Mouse (Mus musculus) kidney, postnatal 14 days (tissue): ENCODE results near the gene Ddx51.

Source experiments
- DNase-seq: peaks from one replicate; pipeline ENCODE4 v3.0.0; 2022; ENCODE audit warnings: mixed read lengths

Gene Ddx51

DNA sequence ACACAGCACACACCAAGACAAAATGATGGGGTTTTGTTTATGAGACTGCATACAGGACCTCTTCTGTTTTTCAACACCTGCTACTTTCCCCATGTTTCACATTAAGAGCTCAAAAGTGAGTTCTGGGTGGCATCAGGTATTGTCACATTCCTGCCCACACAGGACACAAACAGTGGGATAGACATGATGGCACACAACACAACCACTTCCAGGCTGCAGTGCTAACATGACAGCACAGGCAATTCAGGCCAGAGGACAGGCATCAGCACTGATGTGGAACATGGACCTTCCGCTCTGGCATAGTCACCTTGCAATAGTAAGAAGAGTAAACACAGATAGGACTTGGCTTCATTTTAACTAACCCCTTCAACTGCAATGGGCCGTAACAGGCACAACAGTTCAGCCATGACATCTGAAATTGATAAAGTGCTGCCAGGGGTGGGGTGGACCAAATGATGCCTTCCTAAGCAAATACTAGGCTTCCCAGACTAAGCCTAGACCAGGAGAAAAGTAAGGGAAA, 11.6 kb downstream of the Ddx51 start:
- no peak for DNase-seq

DNA sequence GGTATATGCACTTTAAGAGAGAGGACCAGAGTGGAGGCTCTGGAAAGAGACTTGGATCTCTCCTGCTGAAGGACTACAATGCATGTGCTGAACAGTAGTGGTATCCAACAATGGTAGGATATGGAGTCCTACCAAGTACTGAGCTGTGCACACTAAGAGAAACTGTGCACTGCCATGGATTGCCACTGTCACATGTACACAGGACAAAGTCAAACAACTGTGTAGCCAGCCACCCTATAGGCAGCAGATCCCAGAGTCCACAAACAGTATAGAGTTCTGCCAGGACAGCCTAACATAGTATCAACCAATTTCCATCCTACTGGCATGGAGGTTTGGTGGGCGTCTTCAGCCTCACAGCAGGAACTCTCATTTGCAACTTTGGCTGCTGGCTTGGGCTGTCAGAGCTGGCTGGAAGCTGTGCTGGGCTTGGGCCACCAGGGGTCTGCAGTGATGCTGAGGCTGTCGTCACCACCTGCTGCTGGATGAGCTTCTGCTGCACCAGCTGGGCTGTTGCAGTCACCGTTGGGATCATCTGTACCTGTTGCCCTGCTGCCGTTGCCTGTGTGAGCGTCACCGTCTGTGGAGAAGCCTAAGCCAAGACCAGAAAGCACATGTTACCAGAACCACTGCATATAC, 12.4 kb downstream of the Ddx51 start:
- no peak for DNase-seq

DNA sequence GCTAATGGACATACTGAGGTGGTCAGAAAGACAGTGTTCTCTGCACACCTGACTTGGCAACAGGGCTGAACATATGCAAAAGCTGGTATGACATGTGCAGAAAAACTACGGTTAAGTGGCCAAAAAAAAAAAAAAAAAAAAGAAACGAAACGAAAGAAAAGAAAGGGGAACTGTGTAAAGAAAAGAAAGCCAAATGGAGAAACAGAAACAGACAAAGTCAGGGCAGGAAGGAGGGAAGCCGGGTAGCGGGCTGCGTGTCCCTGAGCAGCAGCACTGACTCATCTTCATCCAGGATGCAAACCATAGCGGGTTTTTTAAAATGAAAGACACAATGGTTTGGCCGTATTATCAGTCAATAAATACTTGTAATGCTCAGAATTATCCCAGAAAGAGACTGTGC, 28.8 kb downstream of the Ddx51 start:
- no peak for DNase-seq

DNA sequence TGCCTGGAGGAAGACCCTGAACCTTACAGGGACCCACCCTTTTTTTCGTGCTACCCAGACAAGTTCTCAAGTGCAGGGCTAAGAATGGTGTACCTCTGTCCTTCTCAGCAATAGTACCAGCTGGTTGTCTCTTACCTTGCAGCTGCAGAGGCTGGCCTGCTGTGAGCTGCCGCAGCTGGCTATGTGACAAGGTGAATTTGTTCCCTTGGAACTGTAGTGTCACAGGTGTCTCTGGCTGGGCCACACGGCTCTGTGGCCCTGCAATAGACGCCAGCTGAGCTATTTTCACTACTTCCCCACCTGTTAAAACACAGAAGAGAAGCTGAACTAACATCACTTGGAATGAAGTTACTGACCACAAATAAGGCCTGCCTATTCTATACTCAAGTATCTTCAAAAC, 45.4 kb downstream of the Ddx51 start:
- no peak for DNase-seq

DNA sequence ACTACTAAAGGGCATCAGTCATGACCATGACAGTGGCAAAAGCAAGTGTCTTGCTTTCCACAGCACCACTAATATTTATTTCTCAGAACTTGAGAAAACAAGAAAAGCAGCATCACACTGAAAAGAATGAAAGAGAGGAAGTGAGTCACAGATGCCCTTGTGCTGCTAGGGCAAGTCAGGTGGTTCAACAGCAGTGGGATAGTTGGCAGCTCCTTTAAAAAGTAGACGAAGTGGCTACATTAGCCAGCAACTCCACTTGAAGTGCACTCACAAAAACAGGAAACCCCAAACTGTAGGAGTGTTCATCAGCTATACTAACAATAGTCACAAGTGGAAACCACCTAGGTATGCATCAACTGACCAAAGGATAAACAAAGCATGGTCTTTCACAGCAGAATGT, 50.8 kb downstream of the Ddx51 start:
- DNase-seq = no peak

DNA sequence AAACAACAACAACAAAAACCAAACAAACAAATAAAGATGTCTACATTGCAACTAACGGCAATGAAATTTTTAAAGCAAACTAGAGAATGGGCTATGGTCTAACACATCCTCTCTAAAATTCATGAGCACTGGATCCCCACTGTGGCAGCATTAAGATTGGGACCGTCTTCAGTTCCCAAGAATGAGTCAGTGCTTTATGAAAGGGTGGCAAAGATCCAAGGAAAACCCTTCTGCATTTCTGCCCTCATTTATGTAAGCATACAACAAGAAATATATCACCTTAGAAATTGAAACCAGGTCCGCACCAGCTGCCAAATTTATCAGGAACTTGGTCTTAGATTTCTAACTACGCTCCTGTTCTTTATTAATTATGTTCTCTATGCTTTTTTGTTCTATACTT, 56.0 kb downstream of the Ddx51 start:
- no peak for DNase-seq
